Mouse (Mus musculus) left cerebral cortex, adult 6 months (tissue): Measurements from ENCODE around the gene Il20ra. TPM values are rescaled to one million over a fixed set of nuclear protein-coding genes. Genes with fewer than 3 reads are reported as not detected.

ENCODE experiments used
- long read RNA-seq, 2 experiments: library from polyadenylated mRNA; unstranded; transcript quantifications; one replicate each; pipeline ENCODE4 v2.0.0; 2019 to 2020
- polyA plus RNA-seq: library from polyadenylated mRNA; unstranded; fragments of <200 nt; fragmentation: Nextera tagmentation; gene quantifications from 2 replicates; pipeline ENCODE4 v1.2.3, GENCODE M21; 2021

The Il20ra gene
- polyA plus RNA-seq: 0.18 and 0.33 TPM in 2 replicates
- long read RNA-seq, experiment 1, partial matches to known transcripts: 6 of 13 reads
- long read RNA-seq, experiment 1, other reads (novel, unspliced or antisense): 6 of 13 reads
- long read RNA-seq, experiment 2: 0 reads

GRCm38 (mm10) chr10:19712421-19712836, at the start of gene Il20ra:
Il20ra (plus strand) TSS chr10:19712570.

Other genes with a start within 250 kb of the Il20ra start
- gene Ifngr1, start 120.6 kb upstream of the Il20ra start, polyA plus RNA-seq: 17.4 and 23.1 TPM in 2 replicates
- not detected in 2 replicates for gene Il22ra2, start 90.6 kb upstream of the Il20ra start, polyA plus RNA-seq
- gene Slc35d3, start 138.9 kb downstream of the Il20ra start, polyA plus RNA-seq: 2.9 and 3.5 TPM in 2 replicates
- 27.3 and 34.5 TPM in 2 replicates for gene Pex7, start 195.1 kb downstream of the Il20ra start, polyA plus RNA-seq
- gene Map3k5, start 221.9 kb downstream of the Il20ra start, polyA plus RNA-seq: 6.8 and 7.4 TPM in 2 replicates